Mouse (Mus musculus): Measurements from ENCODE around the gene Pik3ip1.
A peak's percentile ranks its signal among the peaks of the same experiment; 100 is the strongest.

Pik3ip1 gene

GRCm38 (mm10) chr11:3302792-3303191 is 27.4 kb upstream of the Pik3ip1 start:
- peak in 1 of 2 experiments; percentile 24 for DNase-seq

DNA sequence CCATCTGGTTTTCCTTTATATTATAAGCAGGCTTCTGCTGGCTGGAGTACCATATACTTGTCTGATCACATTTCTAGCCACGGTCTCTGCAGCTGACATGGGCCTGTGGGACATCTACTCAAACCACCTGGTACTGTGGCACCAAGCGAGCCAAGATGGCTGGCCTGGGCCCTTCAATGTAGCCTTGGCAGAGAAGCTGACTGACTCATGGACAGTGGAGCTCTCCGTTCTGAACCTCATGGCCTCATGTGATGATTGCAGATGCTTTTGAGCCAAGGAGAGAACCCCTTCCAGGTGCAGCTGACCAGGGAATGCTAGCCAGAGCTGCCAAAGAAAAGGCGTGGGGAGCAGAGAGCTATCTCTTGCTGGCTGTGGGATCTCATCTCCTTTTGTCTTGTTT is 24.4 kb upstream of the Pik3ip1 start:
- DNase-seq = no peak

- no peak for DNase-seq
Observed at GRCm38 (mm10) chr11:3307875-3308274, 22.3 kb upstream of the Pik3ip1 start.

DNA sequence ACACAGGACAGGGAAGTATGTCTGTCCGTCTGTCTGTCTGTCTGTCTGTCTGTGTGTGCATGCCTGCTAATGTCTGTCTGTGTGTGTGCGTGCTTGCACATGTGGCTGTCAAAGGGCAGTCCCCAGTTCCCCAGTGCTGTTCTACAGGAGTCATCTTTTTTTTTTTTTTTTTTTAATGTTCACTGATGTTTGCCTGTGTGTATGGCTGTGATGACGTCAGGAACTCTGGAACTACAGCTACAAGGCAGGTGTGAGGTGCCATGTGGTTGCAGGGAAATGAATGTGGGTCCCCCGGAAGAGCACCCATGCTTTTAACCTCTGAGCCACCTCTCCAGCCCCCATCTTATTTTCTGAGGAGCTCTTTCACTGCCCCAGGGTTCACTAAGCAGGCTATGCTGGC is 20.3 kb upstream of the Pik3ip1 start:
- DNase-seq = no peak

- DNase-seq = no peak
Observed at GRCm38 (mm10) chr11:3310789-3311585, 19.2 kb upstream of the Pik3ip1 start.

- DNase-seq = no peak
Observed at GRCm38 (mm10) chr11:3311586-3312347, 18.4 kb upstream of the Pik3ip1 start.

DNA sequence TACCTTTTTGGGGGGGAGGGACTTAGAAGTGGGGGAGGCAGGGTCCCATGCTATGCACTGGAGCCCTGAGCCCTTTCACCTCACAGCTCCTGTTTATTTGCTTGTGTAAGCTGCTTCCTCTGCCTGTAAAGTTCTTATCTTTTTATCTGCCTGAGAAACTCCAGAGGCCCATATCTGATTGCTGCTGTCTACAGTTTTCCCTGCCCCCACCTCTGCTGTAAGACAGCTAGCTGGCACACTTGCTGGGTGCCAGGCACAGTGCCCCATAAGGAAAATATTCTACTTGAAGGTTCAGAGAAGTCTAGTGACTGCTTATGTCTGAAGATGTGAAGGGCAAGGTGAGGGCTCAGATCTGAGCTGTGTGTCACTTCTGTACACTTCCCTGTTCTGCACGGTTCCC is 16.9 kb upstream of the Pik3ip1 start:
- DNase-seq = no peak

DNA sequence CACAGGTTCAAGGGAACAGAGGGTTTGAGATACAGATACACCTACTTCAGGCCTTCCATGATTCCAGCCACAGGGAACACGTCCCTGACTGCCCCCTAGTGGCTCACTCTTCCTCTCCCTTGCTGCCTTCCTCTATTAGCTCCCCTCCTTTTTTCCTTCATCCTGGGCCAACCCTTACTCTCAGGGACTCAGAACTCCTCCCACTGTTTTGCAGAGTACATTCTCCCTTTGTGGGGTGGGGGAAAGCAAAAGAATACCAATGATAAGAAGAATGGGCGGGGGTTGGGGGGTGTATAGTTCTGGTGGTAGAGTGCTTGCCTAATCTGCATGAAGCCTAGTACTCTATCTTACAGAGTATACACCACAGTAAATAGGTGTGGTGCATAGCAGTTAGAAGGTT is 16.1 kb upstream of the Pik3ip1 start:
- peak; percentile 83 to 90 for DNase-seq

DNA sequence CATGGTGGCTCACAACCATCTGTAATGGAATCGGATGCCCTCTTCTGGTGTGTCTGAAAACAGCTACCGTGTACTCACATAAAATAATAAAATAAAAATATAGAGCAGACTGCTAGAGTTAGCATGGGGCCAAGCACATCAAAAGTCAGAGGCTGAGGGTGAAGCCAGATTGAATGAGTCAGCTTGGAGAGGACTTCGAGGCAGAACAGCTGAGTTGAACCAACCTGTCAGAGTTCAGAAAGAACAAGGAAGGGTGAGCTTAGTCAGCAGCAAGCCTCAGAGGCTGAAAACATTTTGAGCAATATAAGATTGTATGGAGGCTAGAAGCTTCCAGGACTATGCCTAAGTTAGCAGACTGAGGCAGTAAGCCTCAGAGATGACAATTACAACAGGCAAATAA is 11.9 kb upstream of the Pik3ip1 start:
- no peak for DNase-seq

DNA sequence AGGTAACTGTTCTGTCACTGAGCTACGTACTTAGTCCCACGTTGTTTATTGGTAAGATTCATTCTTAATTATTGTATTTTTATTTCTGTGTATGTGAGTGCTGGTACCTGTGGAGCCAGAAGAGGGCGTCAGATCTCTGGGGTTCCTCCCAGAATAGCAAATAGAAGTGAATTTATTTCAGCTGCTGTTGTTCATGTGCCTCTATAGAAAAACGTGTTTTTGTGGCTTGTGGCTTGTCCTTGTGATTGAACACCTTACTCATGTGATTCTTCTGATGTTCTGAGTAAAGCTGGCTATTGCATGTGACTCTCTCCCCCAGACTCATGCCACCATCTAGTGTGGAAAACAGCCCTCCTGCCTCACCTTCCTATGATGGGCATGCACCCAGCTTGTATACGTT is 1.9 kb upstream of the Pik3ip1 start:
- no peak for DNase-seq

- DNase-seq = no peak
Observed at GRCm38 (mm10) chr11:3328806-3329775, 1.1 kb upstream of the Pik3ip1 start.

GRCm38 (mm10) chr11:3330566-3330965 is 365 bp downstream of the Pik3ip1 start:
- DNase-seq = peak; percentile 95 to 97

DNA sequence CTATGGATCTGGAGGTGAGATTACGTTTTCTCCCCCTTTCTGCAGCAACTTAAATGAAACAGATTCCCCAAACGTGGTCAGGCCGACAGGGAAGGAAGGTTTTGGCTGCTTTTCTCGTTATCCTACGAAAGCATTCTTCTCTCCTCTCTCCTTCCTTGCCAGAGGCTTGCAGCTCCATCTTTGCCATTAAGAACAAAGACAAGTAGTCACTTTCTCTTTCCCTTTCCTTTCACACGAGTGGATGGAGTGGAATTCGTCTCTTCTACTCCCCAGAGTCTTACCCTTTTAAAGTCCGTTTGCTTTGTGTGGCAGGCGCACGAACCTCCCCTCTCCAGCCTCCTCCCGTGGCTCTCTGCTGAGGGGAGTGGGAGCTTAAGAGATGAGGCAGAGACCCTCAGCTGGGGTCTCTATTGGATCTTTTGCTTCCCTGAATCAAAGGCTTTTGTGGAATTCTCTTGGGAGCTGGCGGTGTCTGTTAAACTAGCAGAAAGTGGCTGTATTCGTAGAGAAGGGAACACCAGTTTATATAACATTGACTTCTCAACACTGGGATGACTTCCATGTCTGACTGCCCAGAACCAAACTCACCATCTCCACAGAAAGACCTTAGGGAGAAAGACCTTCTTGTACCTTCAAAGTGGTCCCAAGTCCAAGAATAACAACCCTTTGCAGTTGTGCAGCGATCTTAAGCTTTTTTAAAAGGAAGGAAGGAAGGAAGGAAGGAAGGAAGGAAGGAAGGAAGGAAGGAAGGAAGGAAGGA is 970 bp downstream of the Pik3ip1 start:
- DNase-seq = peak; percentile 41 to 52

DNA sequence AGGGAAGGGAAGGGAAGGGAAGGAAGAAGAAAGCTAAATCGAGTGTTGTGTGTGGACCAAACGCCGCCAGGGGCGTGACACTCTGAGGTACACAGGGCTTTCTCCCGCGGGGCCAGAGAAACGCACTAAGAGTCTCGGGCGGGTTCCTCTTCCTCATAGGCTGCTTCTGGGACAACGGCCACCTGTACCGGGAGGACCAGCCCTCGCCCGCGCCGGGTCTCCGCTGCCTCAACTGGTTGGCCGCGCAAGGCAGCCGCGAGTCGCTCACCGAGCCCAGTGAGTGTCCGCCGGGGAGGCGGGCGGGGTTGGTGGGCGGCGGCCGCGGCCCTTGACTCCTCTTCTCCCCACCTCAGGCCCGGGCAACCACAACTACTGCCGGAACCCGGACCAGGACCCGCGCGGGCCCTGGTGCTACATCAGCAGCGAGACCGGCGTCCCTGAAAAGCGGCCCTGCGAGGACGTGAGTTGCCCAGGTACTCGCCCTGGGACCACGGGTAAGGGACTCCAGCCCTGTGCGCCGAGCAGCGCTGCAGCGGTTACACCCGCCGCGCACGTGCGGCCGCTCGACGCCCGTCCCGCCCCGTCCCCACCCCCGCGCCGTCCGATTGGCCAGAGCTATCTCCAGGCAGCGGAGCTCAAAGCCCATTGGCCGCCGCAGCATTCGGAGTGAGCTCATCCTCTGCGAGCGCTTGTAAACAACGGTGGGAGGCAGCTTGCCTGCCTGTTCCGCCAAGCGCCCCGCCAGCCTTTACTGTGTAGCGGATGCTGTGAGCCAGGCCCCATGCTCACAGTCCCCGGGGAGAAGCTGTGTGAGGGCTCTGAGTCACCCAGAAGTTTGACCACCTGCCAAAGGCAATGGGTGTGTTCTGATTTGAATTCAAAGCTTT is 1.8 kb downstream of the Pik3ip1 start:
- DNase-seq = peak; percentile 94 to 95

DNA sequence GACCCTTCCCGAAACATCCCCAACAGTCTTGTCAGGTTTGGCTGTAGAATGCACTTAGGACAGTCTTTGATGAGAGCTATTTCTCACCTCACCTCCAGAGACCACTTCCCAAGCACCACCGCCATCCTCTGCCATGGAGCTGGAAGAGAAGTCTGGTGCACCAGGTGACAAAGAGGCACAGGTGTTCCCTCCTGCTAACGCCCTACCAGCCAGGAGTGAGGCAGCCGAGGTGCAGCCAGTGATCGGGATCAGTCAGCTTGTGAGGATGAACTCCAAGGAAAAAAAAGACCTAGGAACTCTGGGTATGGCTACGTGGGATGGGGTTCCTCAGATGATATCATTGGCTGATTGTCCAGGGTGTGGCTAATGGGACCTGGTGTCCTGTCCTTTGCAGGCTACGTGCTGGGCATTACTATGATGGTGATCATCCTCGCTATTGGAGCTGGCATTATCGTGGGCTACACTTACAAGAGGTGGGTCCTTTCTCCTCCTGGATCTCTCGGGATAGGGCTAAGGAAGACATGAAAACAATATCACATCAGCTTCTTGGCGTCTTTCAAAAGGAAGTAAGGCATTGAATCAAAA is 3.0 kb downstream of the Pik3ip1 start:
- peak in 1 of 2 experiments; percentile 28 for DNase-seq

DNA sequence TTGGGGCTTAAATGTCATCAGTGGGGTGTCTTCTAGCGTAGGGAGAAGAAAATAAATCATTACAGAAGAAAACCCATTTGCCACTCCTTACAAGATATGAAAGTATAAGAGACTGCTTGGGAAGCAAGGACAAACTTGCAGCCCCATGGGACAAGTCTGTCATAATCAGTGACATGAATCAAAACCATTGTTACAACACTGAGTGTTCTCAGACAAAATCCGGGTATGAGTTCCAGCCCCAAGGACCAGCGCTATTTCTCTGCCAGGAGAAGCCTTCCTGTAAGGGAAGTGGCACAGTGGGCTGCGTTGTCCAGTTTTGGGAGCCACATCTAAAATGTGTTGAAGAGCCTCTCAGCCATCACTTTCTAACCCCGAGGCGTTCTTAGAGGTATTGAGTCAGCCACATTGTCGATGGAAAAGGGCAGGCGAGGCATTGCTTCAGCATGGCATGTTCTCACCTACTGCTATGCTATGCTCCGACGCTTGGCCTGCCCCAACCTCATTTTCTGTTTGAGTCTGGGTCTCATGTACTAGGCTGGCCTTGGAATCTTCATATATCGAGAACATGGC is 4.0 kb downstream of the Pik3ip1 start:
- peak in 1 of 2 experiments; percentile 16 for DNase-seq

GRCm38 (mm10) chr11:3334711-3335316 is 4.6 kb downstream of the Pik3ip1 start:
- DNase-seq = peak in 1 of 2 experiments; percentile 25

DNA sequence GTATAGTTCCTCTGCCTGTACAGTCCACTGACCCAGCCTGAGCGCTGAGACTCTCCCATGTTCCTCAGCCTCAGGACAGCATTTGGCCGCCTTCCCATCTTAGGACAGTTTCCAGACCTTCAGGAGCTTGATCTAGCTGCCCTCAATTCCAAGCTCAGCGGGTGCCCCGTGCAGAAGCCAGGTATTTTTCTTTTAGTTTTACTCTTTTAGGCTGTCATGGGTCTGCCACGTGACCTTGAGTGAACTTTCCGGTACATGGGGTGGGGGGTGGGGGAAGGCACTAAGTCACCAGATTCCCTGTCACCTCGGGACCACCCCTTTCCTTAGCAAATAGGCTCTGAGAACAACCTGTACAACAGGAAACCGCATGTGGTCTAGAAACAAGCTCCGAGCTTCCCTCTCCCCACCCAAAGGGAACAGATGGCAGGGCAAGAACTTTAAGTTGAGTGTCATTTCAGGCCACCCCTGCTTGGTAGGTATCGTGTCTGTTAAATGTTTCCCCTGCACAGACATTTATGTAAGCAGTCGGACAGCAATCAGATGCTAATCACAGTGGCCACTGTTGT is 5.5 kb downstream of the Pik3ip1 start:
- DNase-seq = peak; percentile 90 to 91

- DNase-seq = peak in 1 of 2 experiments; percentile 24
Observed at GRCm38 (mm10) chr11:3336602-3337001, 6.4 kb downstream of the Pik3ip1 start.
